Mouse (Mus musculus): ENCODE measurements at regions not wholly inside any gene's neighbourhood (a gene's known extent, or its start where the extent isn't known, plus 50 kb on each side); places are given as distances from the start of the nearest gene placed in this dataset.

- peak overlapping the region; percentile 65 for H3K4me2 ChIP-seq (ENCODE audit: low read depth, low read length, poor library complexity, severe bottlenecking)
- no peaks in the 10 kb centered on the region for H3K4me1 ChIP-seq (ENCODE audit: insufficient read depth, low read length)
- no peak overlapping the region for H3K27ac ChIP-seq (ENCODE audit: low read depth, low read length)
- H3K9me3 ChIP-seq (ENCODE audit: low read length) = no peaks in the 10 kb centered on the region
- ATAC-seq (ENCODE audit: low FRiP score) = peak; percentile 65
- no peaks in the 10 kb centered on the region for H3K36me3 ChIP-seq (ENCODE audit: insufficient read depth, low read length)
- no peak for TF ChIP-seq CTCF (IDR thresholded peaks at IDR 0.05)
- 2% methylated on average over 14 of the region's 14 CpGs for WGBS
- H3K27me3 ChIP-seq (ENCODE audit: insufficient read depth, low read length) = no peaks in the 10 kb centered on the region
- DNase-seq (ENCODE audit: low spot score) = peak; percentile 75
- peak overlapping the region; percentile 46 for H3K9ac ChIP-seq (replicated peaks; ENCODE audit: low read length, poor library complexity, severe bottlenecking)
- H3K4me3 ChIP-seq (ENCODE audit: low read depth, low read length) = peak overlapping the region; percentile 30
Observed at GRCm38 (mm10) chr11:39794183-39794652, 900.8 kb downstream of the Mat2b start.

DNA sequence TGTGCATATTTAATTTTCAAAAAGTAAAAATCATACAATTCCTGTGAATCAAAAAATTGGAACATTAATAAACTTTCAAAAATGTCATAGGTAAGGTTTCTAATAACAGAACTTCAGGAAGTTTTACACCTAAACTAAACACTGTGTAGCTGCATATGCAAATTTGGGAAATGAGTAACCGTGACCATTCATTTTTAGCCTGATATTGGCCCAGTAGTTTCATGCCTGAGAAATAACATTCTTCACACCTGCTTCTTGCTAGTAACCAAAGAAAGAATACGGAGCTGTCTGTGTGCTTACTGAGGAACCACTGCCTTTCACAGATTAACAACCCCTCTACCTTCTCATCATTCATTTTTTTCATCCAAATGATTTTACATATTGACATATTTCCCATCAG, 902.9 kb downstream of the Mat2b start:
- ATAC-seq (ENCODE audit: low FRiP score) (no peak), DNase-seq (ENCODE audit: low spot score) (no peak)
- Histone ChIP-seq H3K4me3 (ENCODE audit: low read depth, low read length) (no peak overlapping the region), H3K27ac (ENCODE audit: low read depth, low read length) (no peak overlapping the region), H3K27me3 (ENCODE audit: insufficient read depth, low read length) (no peaks in the 10 kb centered on the region), H3K36me3 (ENCODE audit: insufficient read depth, low read length) (no peaks in the 10 kb centered on the region), H3K9me3 (ENCODE audit: low read length) (no peaks in the 10 kb centered on the region), H3K4me2 (ENCODE audit: low read depth, low read length, poor library complexity, severe bottlenecking) (no peak overlapping the region), H3K4me1 (ENCODE audit: insufficient read depth, low read length) (no peaks in the 10 kb centered on the region), H3K9ac (replicated peaks; ENCODE audit: low read length, poor library complexity, severe bottlenecking) (no peak overlapping the region)
- no peak for TF ChIP-seq CTCF (IDR thresholded peaks at IDR 0.05)
- WGBS = 54% methylated on average over 2 of the region's 2 CpGs

Measured in midbrain, postnatal 0 days (tissue).